Mouse (Mus musculus): ENCODE data around the gene 1520401A03Rik. TPM values are rescaled to one million over a fixed set of nuclear protein-coding genes. Genes with fewer than 3 reads are reported as not detected.

Gene 1520401A03Rik
- total RNA-seq, 2 experiments from 2014 or later = 0.37 TPM; not detected in 1

GRCm38 (mm10) chr17:23719455-23719854 is 3.1 kb downstream of the 1520401A03Rik start:
- intact Hi-C loops (cut with DNase I) = no loop called here

GRCm38 (mm10) chr17:23717003-23717402 is 5.6 kb downstream of the 1520401A03Rik start:
- intact Hi-C loops (cut with DNase I) = no loop called here
- DNase-seq (ENCODE audit: low spot score in 2 of 2) = no peak

More at GRCm38 (mm10) chr17:23719455-23719854, 3.1 kb downstream of the 1520401A03Rik start:
- no peak for DNase-seq (ENCODE audit: low spot score in 2 of 2)

DNA sequence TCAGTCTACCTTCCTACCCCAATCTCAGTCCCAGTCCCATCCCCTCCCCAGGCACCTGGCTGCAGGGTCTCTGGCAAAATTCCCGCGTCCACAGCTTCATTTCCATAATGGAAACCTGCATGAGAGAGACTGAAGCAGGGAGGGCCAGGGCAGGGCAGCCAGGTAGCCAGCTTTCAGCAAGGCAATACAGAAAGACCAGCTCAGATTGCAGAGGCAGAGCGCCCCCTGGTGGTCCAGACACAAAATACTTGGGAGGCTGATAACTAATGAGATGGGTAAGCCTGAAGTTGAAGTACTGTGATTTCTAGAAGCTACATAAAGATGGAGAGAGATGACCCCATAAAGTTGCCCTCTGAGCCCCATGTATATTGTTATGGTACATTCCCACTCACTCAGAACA is 16.4 kb downstream of the 1520401A03Rik start:
- DNase-seq (ENCODE audit: low spot score in 2 of 2) = peak; percentile 76 to 79
- intact Hi-C loops (cut with DNase I) = no loop called here

DNA sequence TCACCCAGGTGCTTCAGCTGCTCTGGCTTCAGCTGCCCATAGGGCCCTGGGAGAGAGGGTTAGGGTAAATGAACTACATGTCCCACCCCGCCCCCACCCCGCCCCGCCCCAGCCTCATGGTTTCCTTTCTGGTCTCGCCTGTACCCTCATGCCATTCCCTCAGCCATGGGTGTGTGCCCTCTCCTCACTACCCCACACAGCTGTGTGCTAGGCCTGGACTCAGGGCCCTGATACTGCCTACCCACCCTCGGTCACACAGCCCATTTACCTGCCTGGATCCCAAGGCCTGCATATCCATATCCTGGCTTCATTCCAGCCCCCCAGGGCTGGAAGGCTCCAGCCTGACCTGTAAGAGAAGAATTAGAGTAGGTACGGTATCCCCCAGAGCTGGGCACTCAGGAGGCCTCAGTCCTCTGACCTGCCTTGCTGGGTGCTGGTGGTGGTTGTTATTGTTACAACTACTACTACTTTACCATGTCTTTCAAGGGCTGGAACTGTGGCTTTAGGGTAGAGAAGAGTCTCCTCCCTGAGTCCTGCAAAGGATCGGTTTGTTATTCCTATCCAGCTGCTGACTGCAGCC is 17.0 kb downstream of the 1520401A03Rik start:
- intact Hi-C loops (cut with DNase I) = no loop called here
- no peak for DNase-seq (ENCODE audit: low spot score in 2 of 2)

DNA sequence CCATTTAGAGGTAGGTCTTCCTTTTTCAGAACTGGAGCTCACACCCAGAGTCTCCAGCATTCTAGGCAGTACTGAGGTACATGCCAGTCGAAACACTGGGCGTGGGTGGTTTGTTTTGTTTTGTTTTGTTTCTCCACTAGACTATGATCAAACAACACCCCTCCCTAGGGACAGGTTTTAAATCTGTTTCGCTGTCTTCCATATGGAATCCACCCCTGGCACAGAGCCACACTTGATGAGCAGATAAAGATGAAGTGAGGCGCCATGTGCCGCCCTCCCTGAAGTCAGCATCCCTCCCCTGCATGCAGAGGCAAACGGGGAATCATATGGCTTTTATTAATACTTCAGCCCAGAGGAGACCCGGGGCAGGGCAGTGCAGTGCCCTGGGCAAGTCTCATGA is 17.8 kb downstream of the 1520401A03Rik start:
- intact Hi-C loops (cut with DNase I) = loop anchor here (5.0 kb wide), 1 partner anchor 42 kb away; the partner anchor contains the start of gene Bicdl2
- peak; percentile 47 to 58 for DNase-seq (ENCODE audit: low spot score in 2 of 2)

DNA sequence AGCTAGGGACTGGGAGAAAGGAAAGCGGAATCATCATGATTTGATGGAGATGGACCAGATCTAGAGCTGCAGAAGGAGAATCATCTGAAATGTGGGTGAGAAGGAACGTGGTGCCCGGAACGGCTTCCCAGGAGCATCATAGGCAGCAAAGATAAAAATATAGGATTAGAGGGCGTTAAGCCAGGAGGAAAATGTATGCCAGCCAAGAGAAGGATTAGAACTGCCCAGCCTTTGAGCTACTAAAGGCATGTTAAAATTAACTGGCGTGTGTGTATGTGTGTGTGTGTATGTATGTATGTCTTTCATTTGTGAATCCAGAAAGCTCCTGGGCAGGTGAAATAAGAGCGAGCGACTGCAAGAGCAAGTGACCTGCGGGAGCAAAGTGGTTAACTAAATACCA is 19.3 kb downstream of the 1520401A03Rik start:
- peak in 1 of 2 experiments; percentile 34 for DNase-seq (ENCODE audit: low spot score in 2 of 2)
- intact Hi-C loops (cut with DNase I) = loop anchor here (5.0 kb wide), 1 partner anchor 41 kb away; the partner anchor contains the start of gene Bicdl2

GRCm38 (mm10) chr17:23700079-23700478 is 22.5 kb downstream of the 1520401A03Rik start:
- DNase-seq (ENCODE audit: low spot score in 2 of 2) = peak; percentile 91 to 94
- intact Hi-C loops (cut with DNase I) = loop anchor here (5.0 kb wide), 1 partner anchor 38 kb away; the partner anchor contains the start of gene Bicdl2

GRCm38 (mm10) chr17:23699131-23700077 is 23.2 kb downstream of the 1520401A03Rik start:
- peak in 1 of 2 experiments; percentile 34 for DNase-seq (ENCODE audit: low spot score in 2 of 2)
- intact Hi-C loops (cut with DNase I) = loop anchor here (5.0 kb wide), 1 partner anchor 37 kb away; the partner anchor contains the start of gene Bicdl2

DNA sequence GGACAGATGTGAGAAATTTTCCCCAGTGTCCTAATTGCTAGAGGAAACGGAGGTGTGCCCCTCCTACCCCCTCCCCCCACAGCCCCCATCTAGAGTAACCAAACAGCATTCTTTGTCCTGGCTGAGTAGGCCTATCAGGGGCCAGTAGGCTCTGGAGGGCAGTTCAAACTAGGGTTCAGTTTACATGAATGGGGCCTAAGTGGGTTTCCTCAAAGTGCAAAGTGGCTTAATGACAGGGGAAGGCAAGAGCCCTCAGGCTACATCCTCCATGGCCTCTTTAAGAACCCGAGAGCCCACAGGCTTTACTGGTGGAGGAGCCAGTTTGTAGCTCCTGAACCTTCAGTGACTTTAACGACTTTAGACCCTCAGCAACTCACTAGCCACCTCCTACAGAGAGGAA is 26.8 kb downstream of the 1520401A03Rik start:
- intact Hi-C loops (cut with DNase I) = no loop called here
- no peak for DNase-seq (ENCODE audit: low spot score in 2 of 2)

DNA sequence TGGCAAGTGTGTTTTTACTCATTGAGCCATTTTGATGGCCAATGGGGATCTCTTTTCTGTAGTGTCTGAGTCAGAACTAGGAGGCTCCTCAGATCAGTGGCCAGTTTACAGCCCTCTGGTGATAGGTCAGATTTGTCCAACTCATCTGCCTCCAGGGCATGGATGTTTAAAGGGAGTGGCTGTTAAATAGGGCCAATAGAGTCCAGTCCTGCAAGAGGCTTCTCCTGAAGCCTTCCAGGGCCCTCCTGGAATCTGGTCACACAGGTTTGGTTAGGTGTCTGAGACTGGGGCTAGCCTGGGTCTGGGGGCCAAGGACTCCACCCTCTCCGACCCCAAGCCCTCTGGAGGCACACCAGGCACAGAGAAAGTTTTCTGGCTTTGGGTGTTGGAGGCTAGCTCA is 28.1 kb downstream of the 1520401A03Rik start:
- intact Hi-C loops (cut with DNase I) = no loop called here
- DNase-seq (ENCODE audit: low spot score in 2 of 2) = no peak

- no peak for DNase-seq (ENCODE audit: low spot score in 2 of 2)
- intact Hi-C loops (cut with DNase I) = no loop called here
Measured at GRCm38 (mm10) chr17:23683856-23684672, 38.5 kb downstream of the 1520401A03Rik start, which contains the start of gene Cldn9. Gene Cldn9 (minus strand): TSS chr17:23684026.

GRCm38 (mm10) chr17:23683226-23683625 is 39.4 kb downstream of the 1520401A03Rik start:
- DNase-seq (ENCODE audit: low spot score in 2 of 2) = no peak
- intact Hi-C loops (cut with DNase I) = no loop called here

GRCm38 (mm10) chr17:23682530-23682929 is 40.1 kb downstream of the 1520401A03Rik start:
- no peak for DNase-seq (ENCODE audit: low spot score in 2 of 2)
- intact Hi-C loops (cut with DNase I) = no loop called here

GRCm38 (mm10) chr17:23682092-23682491 is 40.5 kb downstream of the 1520401A03Rik start:
- intact Hi-C loops (cut with DNase I) = no loop called here
- no peak for DNase-seq (ENCODE audit: low spot score in 2 of 2)

DNA sequence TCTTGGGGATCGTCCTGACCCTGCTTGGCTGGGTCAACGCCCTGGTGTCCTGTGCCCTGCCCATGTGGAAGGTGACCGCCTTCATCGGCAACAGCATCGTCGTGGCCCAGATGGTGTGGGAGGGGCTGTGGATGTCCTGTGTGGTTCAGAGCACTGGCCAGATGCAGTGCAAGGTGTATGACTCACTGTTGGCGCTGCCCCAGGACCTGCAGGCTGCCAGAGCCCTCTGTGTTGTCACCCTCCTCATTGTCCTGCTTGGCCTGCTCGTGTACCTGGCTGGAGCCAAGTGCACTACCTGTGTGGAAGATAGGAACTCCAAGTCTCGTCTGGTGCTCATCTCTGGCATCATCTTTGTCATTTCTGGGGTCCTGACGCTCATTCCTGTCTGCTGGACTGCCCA is 41.5 kb downstream of the 1520401A03Rik start:
- DNase-seq (ENCODE audit: low spot score in 2 of 2) = no peak
- intact Hi-C loops (cut with DNase I) = no loop called here

GRCm38 (mm10) chr17:23680336-23680735 is 42.2 kb downstream of the 1520401A03Rik start:
- intact Hi-C loops (cut with DNase I) = no loop called here

GRCm38 (mm10) chr17:23679127-23679835 is 43.3 kb downstream of the 1520401A03Rik start, which contains the start of gene Cldn6:
Gene Cldn6 (plus strand): TSS chr17:23679249.
- intact Hi-C loops (cut with DNase I) = no loop called here
- no peak for DNase-seq (ENCODE audit: low spot score in 2 of 2)

More at GRCm38 (mm10) chr17:23680336-23680735, 42.2 kb downstream of the 1520401A03Rik start:
- no peak for DNase-seq (ENCODE audit: low spot score in 2 of 2)

DNA sequence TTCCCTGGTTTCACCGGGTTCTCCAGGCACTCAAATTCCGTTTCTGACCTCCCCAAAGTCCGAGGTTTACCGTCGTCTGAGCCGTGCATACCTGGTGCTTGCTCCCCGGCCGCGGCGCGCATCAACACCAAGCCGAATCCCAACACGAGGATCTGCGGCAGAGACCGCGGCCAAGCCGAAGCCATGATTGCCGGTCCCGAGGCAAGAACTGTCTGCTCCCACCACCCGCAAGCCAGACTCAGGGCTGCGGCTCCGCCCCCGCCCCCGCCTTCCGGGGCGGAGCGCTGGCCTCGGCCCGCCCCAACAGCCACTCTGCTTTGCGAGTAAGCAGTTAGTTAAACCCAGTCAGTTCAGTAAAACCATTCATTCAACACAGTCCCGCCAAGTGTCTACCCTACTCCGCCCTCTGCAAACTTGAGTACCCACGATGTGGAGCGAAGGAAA is 45.3 kb downstream of the 1520401A03Rik start, which contains the start of gene Tnfrsf12a:
Gene Tnfrsf12a (minus strand): TSS at position 233 of the 444 bp plus-strand sequence.
- DNase-seq (ENCODE audit: low spot score in 2 of 2) = peak; percentile 66 to 77
- intact Hi-C loops (cut with DNase I) = no loop called here
